Mouse (Mus musculus): ENCODE results near the gene B4gat1.
A peak's percentile ranks its signal among the peaks of the same experiment; 100 is the strongest.
"Not testable (repeated sequence)": the region's sequence is repeated elsewhere in the genome, so short reads cannot be mapped to it uniquely, and the experiment has no call there.

The B4gat1 gene

DNA sequence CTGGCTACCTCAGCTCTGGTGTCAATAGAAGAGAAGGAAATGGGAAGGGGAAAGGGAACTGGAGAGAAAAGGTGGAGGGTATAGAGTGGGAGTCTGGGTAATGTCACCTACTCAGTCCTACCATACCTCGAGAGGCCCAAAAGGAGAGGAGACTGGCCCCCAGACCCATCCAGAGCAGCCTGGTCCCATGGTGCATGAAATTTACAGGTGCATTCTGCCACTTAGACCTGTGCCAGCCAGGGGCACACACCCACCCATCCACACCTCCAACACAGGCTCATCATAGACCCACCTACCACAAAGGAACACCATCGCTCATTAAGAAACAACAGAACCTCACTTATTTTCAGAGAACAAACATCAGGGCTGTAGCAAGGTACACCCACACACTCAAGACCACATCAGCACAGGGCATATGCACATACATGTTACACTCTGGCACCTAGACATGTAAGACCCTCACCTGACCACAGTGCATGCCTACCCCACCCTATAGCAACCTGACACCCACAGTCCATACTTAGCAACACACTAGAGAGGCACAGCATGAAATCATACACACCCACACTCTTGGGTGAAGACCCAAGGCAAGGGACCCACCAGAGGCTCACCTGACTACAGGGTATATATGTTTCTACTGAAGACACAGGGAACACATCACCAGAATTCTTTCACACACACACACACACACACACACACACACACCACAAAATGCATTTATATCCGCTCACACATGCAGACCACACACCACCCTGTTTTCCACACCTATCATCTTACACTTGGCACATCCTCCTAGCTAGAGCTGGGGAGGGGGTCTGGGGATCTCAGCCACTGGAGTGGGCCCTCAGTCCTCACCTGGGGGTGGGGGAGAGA lies 45.6 kb downstream of the B4gat1 start:
- DNase-seq (ENCODE audit: low read depth, low spot score): no peak

DNA sequence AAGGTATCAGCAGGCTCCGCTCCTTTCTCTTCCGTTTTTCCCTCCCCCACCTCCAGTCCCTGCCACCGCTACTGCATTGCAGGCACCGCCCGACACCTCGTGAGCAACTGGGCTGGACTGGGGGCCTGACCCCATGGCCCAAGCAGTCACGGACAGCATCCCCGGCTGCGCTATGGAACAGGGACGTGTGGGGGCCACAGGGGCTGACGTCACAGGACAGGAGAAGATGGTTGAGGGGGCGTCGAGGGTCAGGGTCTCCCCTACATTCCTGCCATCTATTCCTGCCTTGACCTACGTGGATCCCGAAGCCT lies 46.2 kb downstream of the B4gat1 start:
- no peak for DNase-seq (ENCODE audit: low read depth, low spot score)

DNA sequence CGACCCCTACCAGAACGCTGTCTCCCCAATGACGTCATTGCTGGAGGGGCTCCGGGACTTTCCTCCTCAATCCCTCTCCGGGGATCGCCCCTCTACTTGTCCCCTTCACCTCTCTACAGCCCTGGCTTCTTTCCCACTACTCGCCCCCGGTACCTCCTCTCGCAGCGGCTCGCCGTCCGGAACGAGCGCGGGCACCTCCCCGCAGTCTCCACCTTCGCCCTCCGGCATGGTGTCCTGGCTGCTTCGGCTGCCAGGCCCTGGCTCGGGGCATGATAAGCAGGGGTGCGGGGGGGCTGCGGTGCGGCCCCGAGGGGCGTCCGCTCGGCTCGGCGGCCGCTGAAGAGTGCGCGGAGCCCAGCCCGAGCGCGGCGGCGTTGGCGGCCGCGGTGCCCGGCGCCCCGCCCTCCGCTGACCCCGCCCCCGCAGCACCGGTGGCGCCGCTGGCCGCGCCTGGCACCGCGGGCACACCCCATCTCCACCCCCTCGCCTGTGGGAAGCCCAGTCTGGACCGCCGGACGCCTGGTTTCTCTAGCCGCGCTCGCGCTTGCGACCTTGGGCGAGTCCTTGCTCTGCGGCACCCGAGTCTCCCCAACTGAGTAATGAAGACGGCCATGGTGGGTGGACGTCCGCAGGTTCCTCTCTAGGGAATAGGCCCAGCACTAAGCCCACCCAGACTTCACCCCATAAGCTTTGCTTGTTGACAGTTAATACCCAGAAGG lies 46.7 kb downstream of the B4gat1 start, which contains the start of gene Tmem151a:
Gene Tmem151a (minus strand): TSS at position 387 of the 719 bp plus-strand sequence.
- DNase-seq (ENCODE audit: low read depth, low spot score): no peak

DNA sequence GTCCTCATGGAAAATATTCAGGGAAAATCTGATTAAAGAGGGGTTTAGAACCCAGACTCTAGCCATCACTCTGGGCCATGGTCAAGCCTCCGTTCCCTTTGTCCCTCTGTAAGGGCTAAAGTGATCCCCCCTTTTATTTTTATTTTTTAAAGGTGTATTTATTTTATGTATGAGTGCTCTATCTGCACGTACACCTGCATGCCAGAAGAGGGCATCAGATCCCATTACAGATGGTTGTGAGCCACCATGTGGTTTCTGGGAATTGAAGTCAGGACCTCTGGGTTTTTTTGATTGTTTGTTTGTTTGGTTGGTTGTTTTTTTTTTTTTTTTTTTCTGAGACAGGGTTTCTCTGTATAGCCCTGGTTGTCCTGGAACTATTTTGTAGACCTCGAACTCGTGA lies 47.9 kb downstream of the B4gat1 start:
- not testable (repeated sequence) for DNase-seq (ENCODE audit: low read depth, low spot score)

DNA sequence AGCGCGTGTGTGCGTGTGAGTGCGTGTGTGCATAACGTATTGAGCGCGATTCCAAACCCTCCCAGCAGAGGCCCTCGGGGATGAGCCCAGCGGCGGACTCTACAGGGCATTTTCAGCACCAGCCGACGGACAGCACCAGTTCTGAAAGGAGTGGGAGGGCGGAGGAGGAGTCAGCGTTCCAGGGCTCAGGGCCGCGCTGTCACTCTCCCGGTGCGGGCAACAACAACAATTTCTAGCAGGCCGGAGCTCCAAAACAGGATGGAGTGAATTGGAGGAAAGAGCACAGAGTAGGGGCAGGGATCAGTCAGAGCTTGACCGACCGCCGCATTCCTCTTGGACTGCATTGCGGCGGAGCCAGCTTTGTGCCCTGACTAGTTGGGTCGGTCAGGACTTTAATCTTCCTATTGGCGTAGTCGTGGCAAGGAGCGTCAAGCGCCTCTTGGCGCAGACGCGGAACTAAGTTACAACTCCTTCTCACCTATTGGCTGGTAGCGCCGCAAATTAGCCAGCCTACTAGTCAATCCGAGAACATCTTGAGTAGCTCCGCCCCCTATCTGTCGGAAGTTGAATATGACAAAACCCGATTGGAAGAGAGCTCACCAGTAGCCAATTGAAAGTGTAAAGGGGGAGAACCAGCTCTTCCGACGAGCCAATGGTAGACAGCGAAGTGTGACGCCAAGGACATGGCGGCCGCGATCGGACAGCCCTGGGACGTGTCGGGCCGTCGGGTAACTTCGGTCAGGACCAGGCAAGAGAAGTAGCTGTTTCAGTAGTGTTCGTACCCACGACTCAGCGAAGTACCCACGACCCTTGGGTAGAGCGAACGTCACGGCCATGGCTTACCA lies 49.5 kb downstream of the B4gat1 start, which contains the start of gene Yif1a:
Gene Yif1a (plus strand): TSS at position 655 of the 845 bp plus-strand sequence.
- DNase-seq (ENCODE audit: low read depth, low spot score): peak; percentile 93

DNA sequence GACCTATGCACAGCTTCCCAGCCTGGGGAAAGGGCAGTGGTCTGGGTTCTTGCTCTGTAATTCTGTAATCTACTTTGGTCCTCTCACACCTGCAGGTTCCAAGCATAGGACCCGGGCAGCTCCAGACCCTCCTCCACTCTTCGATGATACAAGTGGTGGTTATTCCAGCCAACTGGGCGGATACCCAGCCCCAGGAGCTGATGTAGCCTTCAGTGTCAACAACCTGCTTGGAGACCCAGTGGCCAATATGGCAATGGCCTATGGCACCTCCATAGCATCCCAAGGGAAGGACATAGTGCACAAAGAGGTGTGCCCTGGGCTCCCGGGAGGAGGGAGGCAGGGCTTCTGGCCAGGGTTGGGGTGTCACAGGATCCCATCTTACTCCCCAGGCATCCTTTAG lies 50.7 kb downstream of the B4gat1 start:
- DNase-seq (ENCODE audit: low read depth, low spot score): no peak

All from WW6 (cell line).